Mouse (Mus musculus) midbrain, embryonic 11.5 days (tissue): ENCODE data around the gene Trappc13. TPM values are rescaled to one million over a fixed set of nuclear protein-coding genes. Genes with fewer than 3 reads are reported as not detected.

Experiments used
- polyA plus RNA-seq: library from polyadenylated mRNA; unstranded; fragments of >200 nt; fragmentation: Nextera tagmentation; extraction: Ambion mirVana; gene quantifications from 2 replicates; pipeline ENCODE4 v1.2.1, GENCODE M21; 2014

The Trappc13 gene
- polyA plus RNA-seq, 1 experiment from 2014 or later = 82.4 TPM

Other genes starting within 250 kb of the Trappc13 start
- 23.5 and 23.9 TPM in 2 replicates for gene Nln, start 68.9 kb downstream of the Trappc13 start, polyA plus RNA-seq
- 27.0 and 28.0 TPM in 2 replicates for gene Sgtb, start 68.7 kb downstream of the Trappc13 start, polyA plus RNA-seq
- 26.5 and 30.0 TPM in 2 replicates for gene Trim23, start 328 bp upstream of the Trappc13 start, polyA plus RNA-seq
- gene Cenpk, start 50.1 kb upstream of the Trappc13 start, polyA plus RNA-seq = 75.1 and 77.1 TPM in 2 replicates
- 15.7 and 16.4 TPM in 2 replicates for gene Ppwd1, start 50.4 kb upstream of the Trappc13 start, polyA plus RNA-seq
- 2.6 and 3.3 TPM in 2 replicates for gene Adamts6, start 109.4 kb upstream of the Trappc13 start, polyA plus RNA-seq